Mouse (Mus musculus) MEL (cell line): ENCODE measurements at regions not wholly inside any gene's neighbourhood (a gene's known extent, or its start where the extent isn't known, plus 50 kb on each side); places are given as distances from the start of the nearest gene placed in this dataset.

Experiments used
- DNase-seq: peaks from one replicate; pipeline ENCODE4 v3.0.0; 2011; ENCODE audit warnings: low read depth, low spot score
- H3K27ac ChIP-seq: 2 replicates; pipeline ENCODE4 v1.5.1; 2012; ENCODE audit warnings: low read depth, mild to moderate bottlenecking, control low read depth, low read length, moderate library complexity; ENCODE audit not compliant: control insufficient read depth
- H3K27me3 ChIP-seq, 2 experiments: fragments of 150-350 bp in 1 of 2; sonication (generic) in 1 of 2; 2 replicates each; pipeline ENCODE4 v1.6.1; 2012; ENCODE audit warnings: low read length in 2 of 2, mild to moderate bottlenecking in 2 of 2, improper control_type of control experiment in 1 of 2, moderate library complexity in 1 of 2; ENCODE audit not compliant: insufficient read depth in 2 of 2, control insufficient read depth in 1 of 2
- H3K36me3 ChIP-seq, 2 experiments: 2 replicates each; pipeline ENCODE4 v1.6.1; 2012 to 2014; ENCODE audit warnings: low read length in 2 of 2, improper control_type of control experiment in 1 of 2, inconsistent platforms in 1 of 2, mild to moderate bottlenecking in 1 of 2; ENCODE audit not compliant: insufficient read depth in 2 of 2, control insufficient read depth in 1 of 2
- H3K4me1 ChIP-seq, 2 experiments: fragments of 150-350 bp in 1 of 2; sonication (generic) in 1 of 2; 2 replicates each; pipeline ENCODE4 v1.6.1; 2012; ENCODE audit warnings: low read length in 2 of 2, improper control_type of control experiment in 1 of 2, mild to moderate bottlenecking in 1 of 2; ENCODE audit not compliant: insufficient read depth in 2 of 2, control insufficient read depth in 1 of 2
- H3K4me3 ChIP-seq, 2 experiments: fragments of 150-350 bp in 1 of 2; sonication (generic) in 1 of 2; 2 replicates each; pipeline ENCODE4 v1.5.1; 2012; ENCODE audit warnings: low read depth in 2 of 2, low read length in 2 of 2, mild to moderate bottlenecking in 2 of 2, moderate library complexity in 2 of 2, control low read depth in 1 of 2, improper control_type of control experiment in 1 of 2; ENCODE audit not compliant: control insufficient read depth in 1 of 2, insufficient read depth in 1 of 2
- H3K79me2 ChIP-seq: 2 replicates; pipeline ENCODE4 v1.6.1; 2012; ENCODE audit warnings: mild to moderate bottlenecking, low read length, moderate library complexity; ENCODE audit not compliant: control insufficient read depth, poor library complexity, insufficient read depth
- H3K9ac ChIP-seq: 2 replicates; pipeline ENCODE4 v1.6.1; 2012; ENCODE audit warnings: low read depth, mild to moderate bottlenecking, control low read depth, low read length, moderate library complexity; ENCODE audit not compliant: control insufficient read depth, poor library complexity, severe bottlenecking
- H3K9me3 ChIP-seq: fragments of 150-350 bp; sonication (generic); replicated peaks from 2 replicates; pipeline ENCODE4 v1.6.1; 2012; ENCODE audit warnings: mild to moderate bottlenecking, low read length, improper control_type of control experiment, moderate library complexity; ENCODE audit not compliant: insufficient read depth
- BHLHE40 ChIP-seq: IDR thresholded peaks from 2 replicates; pipeline ENCODE4 v1.6.1; 2012; ENCODE audit warnings: low read depth, mild to moderate bottlenecking, inconsistent platforms, low read length, improper control_type of control experiment, borderline replicate concordance
- CHD1 ChIP-seq: IDR thresholded peaks from 2 replicates; pipeline ENCODE4 v1.6.1; 2012; ENCODE audit warnings: low read depth, mild to moderate bottlenecking, inconsistent platforms, low read length, improper control_type of control experiment
- CHD2 ChIP-seq: IDR thresholded peaks from 2 replicates; pipeline ENCODE4 v1.6.1; 2011; ENCODE audit warnings: low read length, improper control_type of control experiment
- ELF1 ChIP-seq: IDR thresholded peaks from 2 replicates; pipeline ENCODE4 v1.6.1; 2014; ENCODE audit warnings: low read depth, mild to moderate bottlenecking, inconsistent platforms, low read length, improper control_type of control experiment, moderate library complexity
- GABPA ChIP-seq: IDR thresholded peaks from 2 replicates; pipeline ENCODE4 v1.6.1; 2012; ENCODE audit warnings: low read depth, mild to moderate bottlenecking, inconsistent platforms, low read length, improper control_type of control experiment, moderate library complexity
- HCFC1 ChIP-seq: IDR thresholded peaks from 2 replicates; pipeline ENCODE4 v1.6.1; 2012; ENCODE audit warnings: low read depth, mild to moderate bottlenecking, inconsistent platforms, low read length, improper control_type of control experiment, moderate library complexity
- JUND ChIP-seq: IDR thresholded peaks from 2 replicates; pipeline ENCODE4 v1.6.1; 2011; ENCODE audit warnings: low read depth, mild to moderate bottlenecking, improper control_type of control experiment, low read length
- MAFK ChIP-seq: IDR thresholded peaks from 2 replicates; pipeline ENCODE4 v1.6.1; 2011; ENCODE audit warnings: low read depth, mild to moderate bottlenecking, low read length, improper control_type of control experiment, borderline replicate concordance
- MAX ChIP-seq: IDR thresholded peaks from 2 replicates; pipeline ENCODE4 v1.6.1; 2011; ENCODE audit warnings: low read length, improper control_type of control experiment
- MAZ ChIP-seq: IDR thresholded peaks from 2 replicates; pipeline ENCODE4 v1.6.1; 2012; ENCODE audit warnings: low read depth, mild to moderate bottlenecking, inconsistent platforms, low read length, improper control_type of control experiment
- MYC ChIP-seq: IDR thresholded peaks from 2 replicates; pipeline ENCODE4 v1.6.1; 2011; ENCODE audit warnings: low read depth, mild to moderate bottlenecking, low read length, improper control_type of control experiment, moderate library complexity
- NRF1 ChIP-seq: IDR thresholded peaks from 2 replicates; pipeline ENCODE4 v1.6.1; 2014; ENCODE audit warnings: low read depth, mild to moderate bottlenecking, inconsistent platforms, low read length, improper control_type of control experiment, moderate library complexity; ENCODE audit not compliant: poor library complexity, insufficient read depth, severe bottlenecking
- POLR2AphosphoS5 ChIP-seq: IDR thresholded peaks from 2 replicates; pipeline ENCODE4 v1.6.1; 2012; ENCODE audit warnings: low read depth, borderline replicate concordance, mild to moderate bottlenecking, inconsistent platforms, low read length, moderate library complexity, mixed read lengths
- RCOR1 ChIP-seq: IDR thresholded peaks from 2 replicates; pipeline ENCODE4 v1.6.1; 2012; ENCODE audit warnings: low read depth, mild to moderate bottlenecking, inconsistent platforms, low read length, improper control_type of control experiment
- SIN3A ChIP-seq: IDR thresholded peaks from 2 replicates; pipeline ENCODE4 v1.6.1; 2012; ENCODE audit warnings: low read length, improper control_type of control experiment, inconsistent platforms
- TAL1 ChIP-seq: IDR thresholded peaks from 2 replicates; pipeline ENCODE4 v1.6.1; 2012; ENCODE audit warnings: mild to moderate bottlenecking, inconsistent platforms, low read length, moderate library complexity, mixed read lengths
- TBP ChIP-seq: IDR thresholded peaks from 2 replicates; pipeline ENCODE4 v1.8.0; 2011; ENCODE audit warnings: low read depth, low read length, improper control_type of control experiment
- TCF12 ChIP-seq: IDR thresholded peaks from 2 replicates; pipeline ENCODE4 v1.6.1; 2014; ENCODE audit warnings: low read depth, mild to moderate bottlenecking, inconsistent platforms, low read length, improper control_type of control experiment, moderate library complexity
- USF1 ChIP-seq: IDR thresholded peaks from 2 replicates; pipeline ENCODE4 v1.6.1; 2014; ENCODE audit warnings: low read depth, mild to moderate bottlenecking, inconsistent platforms, low read length, improper control_type of control experiment, moderate library complexity
- USF2 ChIP-seq, 2 experiments: IDR thresholded peaks; 2 replicates each; pipeline ENCODE4 v1.6.1; 2011 to 2012; ENCODE audit warnings: improper control_type of control experiment in 2 of 2, low read length in 2 of 2, borderline replicate concordance in 1 of 2, inconsistent platforms in 1 of 2, low read depth in 1 of 2, mild to moderate bottlenecking in 1 of 2; ENCODE audit not compliant: insufficient read depth in 1 of 2
- ZKSCAN1 ChIP-seq: IDR thresholded peaks from 2 replicates; pipeline ENCODE4 v1.6.1; 2012; ENCODE audit warnings: low read depth, mild to moderate bottlenecking, inconsistent platforms, low read length, improper control_type of control experiment, moderate library complexity
- ZMIZ1 ChIP-seq: IDR thresholded peaks from 2 replicates; pipeline ENCODE4 v1.6.1; 2012; ENCODE audit warnings: low read depth, mild to moderate bottlenecking, inconsistent platforms, low read length, improper control_type of control experiment, moderate library complexity

DNA sequence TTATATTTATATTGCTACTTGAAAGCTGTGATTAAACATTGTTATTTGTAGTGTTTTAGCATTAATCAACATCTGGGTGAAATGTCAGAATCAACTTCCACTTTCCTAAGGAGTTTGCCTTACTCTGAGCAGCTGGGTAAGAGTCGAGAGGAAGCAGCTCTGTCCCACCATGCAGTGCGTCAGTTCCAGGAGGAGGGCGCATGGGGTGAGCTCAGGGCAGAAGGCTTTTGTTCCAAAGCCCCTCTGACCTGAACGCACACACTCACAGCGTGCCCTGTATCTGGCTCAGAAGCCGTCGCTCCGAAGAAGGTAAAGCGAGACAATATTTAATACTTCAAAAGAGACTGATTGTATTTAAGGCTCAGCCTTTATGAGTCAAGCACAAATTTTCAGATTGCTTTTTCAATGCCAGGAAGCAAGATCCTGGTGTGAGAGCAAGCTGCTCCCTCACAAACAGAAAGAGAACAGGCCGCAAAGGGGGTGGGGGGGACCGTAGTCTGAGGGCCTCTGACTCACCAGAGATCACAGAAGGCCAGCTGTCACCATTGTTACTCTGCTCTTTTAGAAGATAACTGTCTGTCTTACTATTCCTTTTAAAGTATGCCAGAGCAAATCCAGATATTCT, 143.6 kb upstream of the Adgrl4 start:
- DNase-seq = no peak
- Histone ChIP-seq H3K27ac (no peak overlapping the region), H3K4me1 (no peaks in the 10 kb centered on the region), H3K79me2 (no peaks in the 10 kb centered on the region), H3K9me3 (no peaks in the 10 kb centered on the region), H3K36me3 (no peaks in the 10 kb centered on the region), H3K4me3 (no peak overlapping the region), H3K27me3 (no peaks in the 10 kb centered on the region), H3K9ac (no peak overlapping the region)
- no peak for TF ChIP-seq SIN3A
- TF ChIP-seq POLR2AphosphoS5 = no peak
- no peak for TF ChIP-seq MAZ
- no peak for TF ChIP-seq CHD1
- no peak for TF ChIP-seq JUND
- no peak for TF ChIP-seq ELF1
- no peak for TF ChIP-seq MAX
- TF ChIP-seq USF1 = no peak
- TF ChIP-seq BHLHE40 = no peak
- no peak for TF ChIP-seq HCFC1

DNA sequence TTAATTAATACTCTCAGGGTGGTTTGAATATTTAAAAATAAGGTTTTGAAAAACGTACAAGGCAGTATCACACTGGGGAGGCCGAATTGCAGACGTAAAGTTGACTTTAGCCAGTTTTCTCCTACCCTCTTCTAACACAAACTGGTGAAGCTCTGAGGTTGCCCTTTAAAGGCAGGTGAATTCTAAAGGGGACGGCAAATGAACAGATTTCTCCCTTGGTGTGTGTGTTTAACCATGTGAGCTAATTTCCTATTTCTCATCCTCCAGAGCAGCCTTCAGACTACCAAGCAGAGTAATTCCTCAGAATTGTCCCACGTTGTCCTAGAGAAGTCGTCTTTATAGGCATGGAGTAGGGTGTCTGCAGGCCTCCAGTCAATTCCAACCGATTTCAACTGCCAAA, 143.1 kb upstream of the Adgrl4 start:
- Histone ChIP-seq H3K4me3 (no peak overlapping the region), H3K9ac (no peak overlapping the region), H3K4me1 (no peaks in the 10 kb centered on the region), H3K27ac (no peak overlapping the region), H3K79me2 (no peaks in the 10 kb centered on the region), H3K9me3 (no peaks in the 10 kb centered on the region), H3K27me3 (no peaks in the 10 kb centered on the region), H3K36me3 (no peaks in the 10 kb centered on the region)
- no peak for TF ChIP-seq MYC
- no peak for TF ChIP-seq CHD2
- no peak for TF ChIP-seq ELF1
- no peak for TF ChIP-seq MAFK
- no peak for TF ChIP-seq TCF12
- no peak for TF ChIP-seq TAL1
- TF ChIP-seq USF2 (IDR thresholded peaks at IDR 0.05; ENCODE audit: borderline replicate concordance in 1 of 2, insufficient read depth in 1 of 2, low read depth in 1 of 2, low read length in 2 of 2) = no peak
- no peak for TF ChIP-seq GABPA
- no peak for TF ChIP-seq USF1
- no peak for TF ChIP-seq SIN3A
- TF ChIP-seq ZMIZ1 = no peak
- no peak for TF ChIP-seq ZKSCAN1
- no peak for TF ChIP-seq TBP
- no peak for TF ChIP-seq NRF1
- TF ChIP-seq RCOR1 = no peak
- DNase-seq = no peak
